Mouse (Mus musculus) T-helper 1 cell (primary cell): ENCODE data around the gene Abcd2.

ENCODE experiments used
- in situ Hi-C: fragments of 300-600 bp; cut with MboI, MseI; formaldehyde crosslinking; loops from one replicate; pipeline ENCODE4 v1.15.1; 2025; ENCODE audit warnings: high pct_unique_total_duplicates

Gene Abcd2

DNA sequence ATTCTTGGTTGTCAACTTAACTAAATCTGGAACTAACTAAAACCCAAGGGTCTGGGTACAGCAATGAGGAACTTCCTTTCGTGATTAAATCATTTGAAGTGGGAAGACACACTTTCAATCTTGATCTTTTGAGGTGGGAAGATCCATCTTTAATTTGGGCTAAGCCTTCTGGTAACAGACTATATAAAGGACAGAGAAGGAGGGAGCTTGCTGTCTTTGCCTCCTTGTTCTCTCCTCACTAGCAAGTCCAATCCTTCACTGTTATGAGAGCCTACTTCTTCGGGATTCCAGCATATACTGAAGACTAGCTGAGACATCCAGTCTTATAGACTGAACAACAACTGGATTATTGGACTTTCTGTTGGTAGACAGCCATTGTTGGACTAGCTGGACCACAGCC, 28.1 kb downstream of the Abcd2 start:
- in situ Hi-C loops: no loop called here

DNA sequence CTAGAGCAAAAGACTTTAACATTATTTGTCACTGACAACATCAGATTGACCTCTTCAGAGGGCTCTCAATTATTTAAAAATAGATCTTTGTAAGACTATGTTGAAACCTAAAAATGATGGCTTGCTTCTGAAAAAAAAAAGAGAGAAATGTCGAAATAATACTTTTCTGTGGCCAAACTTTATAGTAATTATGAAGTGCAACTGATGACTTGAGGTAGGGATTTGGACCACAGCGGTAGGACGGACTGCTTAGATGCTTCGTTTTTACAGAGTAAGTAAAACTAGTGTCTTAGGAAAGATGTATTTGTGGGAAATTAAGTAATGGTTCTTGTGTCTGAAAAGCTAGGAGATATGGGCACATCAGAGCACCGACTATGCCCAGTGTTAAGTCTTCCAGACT, 30.4 kb downstream of the Abcd2 start:
- in situ Hi-C loops: no loop called here

DNA sequence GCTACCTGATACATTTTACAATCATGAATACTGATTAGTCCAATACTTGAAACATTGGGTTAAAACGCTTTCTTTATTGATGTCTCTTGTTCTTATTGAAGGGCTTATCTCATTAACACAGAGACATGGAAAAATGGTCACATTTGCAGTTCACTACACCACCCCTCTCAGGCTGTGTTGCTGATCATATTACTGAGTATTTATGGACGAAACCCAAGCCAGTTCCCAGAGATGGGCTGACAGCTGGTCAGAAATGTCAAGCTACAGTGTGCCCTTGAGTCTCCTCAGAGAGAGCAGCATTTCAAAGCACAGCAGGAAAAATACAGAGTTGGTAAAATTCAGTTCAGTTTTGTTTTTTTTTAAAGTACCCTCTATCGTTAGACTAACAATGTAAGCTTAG, 38.3 kb downstream of the Abcd2 start:
- in situ Hi-C loops: no loop called here

DNA sequence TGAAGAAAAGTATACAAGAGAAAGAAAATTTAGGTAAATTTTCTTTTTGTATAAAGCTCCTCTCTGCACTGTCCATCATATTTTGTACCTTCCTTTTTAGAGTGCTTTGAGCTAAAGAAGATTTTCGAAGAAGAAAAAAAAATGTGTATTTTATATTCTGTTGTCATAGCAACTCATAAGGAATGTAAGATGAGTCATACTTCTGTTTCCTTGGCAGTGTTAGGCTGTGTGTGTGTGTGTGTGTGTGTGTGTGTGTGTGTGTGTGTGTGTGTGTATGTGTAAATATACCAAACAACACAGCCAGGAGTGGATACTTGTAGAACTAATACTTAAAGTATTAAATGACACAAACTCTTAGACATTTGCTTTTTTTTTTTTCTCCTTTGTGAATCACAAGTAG, 39.0 kb downstream of the Abcd2 start:
- in situ Hi-C loops: no loop called here

DNA sequence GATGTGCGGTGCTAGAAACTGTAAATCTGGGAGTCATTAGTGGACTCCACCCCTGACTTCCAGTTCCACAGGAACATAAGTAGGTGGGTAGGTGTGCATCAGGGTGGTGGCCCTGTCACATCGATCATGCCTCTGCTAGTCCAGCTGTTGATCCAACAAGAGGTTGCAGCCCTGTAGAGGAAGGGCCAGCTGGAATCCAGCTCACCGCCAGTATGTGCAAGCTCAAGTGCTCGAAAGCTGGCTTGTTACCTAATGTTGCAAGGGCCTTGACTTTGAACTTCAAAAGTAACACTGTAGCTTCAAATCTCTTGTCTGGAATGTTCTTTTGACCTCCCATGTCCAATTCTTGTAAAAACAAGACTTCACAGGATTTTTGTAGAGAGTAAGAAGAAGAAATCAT, 67.0 kb downstream of the Abcd2 start:
- in situ Hi-C loops: no loop called here

DNA sequence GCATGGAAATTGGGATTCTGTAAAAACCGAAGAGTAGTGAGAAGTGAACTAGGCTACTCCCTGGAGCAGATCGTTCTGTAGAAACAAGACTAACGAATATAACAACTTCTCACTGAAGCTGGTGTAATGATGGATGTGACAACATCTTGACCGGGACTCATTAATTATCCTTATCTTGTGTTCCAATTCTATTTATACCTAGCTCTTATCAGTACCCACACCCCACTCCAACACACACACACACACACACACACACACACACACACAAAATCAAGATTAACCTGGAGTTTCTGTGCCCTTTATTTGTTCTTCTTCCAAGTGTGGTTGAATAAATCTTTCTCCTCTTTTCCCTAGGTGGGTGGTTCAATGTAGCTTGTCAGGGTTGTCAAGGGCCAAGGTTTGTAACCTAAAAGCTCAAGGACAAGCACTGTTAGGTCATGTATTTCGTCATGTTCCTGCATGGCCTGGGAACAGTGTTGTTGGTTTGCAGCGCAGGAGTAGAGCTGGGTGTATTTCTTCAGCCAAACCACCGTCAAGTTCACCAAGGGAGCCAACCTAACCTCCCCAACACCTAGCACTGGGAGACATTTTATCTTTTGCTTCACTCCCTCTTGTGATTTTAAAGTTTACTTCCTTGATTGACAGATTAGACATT, 78.9 kb downstream of the Abcd2 start:
- in situ Hi-C loops: no loop called here

DNA sequence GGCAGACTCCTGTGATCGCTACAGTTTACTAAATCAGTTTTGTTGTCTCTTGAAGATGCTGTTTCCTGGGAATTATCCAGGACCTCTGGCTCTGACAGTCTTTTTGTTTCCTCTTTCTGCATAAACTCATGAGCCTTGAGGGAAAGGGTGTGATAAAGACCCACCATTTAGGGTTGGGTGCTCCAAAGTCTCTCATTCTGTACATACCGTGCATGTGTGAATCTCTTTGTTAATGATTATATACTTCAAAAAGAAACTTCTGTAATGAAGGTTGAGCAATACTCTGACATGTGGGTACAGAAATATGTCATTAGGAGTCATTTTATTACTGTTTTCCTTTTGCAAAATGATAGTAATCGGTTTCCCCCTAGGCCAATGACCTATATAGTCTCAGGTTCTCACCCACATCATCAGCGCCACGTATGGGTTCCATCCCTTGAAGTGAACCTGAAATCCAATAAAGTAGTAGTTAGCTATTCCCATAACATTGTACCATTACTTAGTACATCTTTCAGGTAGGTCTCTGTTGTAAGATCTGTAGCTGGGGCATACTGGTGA, 83.4 kb downstream of the Abcd2 start:
- in situ Hi-C loops: no loop called here

DNA sequence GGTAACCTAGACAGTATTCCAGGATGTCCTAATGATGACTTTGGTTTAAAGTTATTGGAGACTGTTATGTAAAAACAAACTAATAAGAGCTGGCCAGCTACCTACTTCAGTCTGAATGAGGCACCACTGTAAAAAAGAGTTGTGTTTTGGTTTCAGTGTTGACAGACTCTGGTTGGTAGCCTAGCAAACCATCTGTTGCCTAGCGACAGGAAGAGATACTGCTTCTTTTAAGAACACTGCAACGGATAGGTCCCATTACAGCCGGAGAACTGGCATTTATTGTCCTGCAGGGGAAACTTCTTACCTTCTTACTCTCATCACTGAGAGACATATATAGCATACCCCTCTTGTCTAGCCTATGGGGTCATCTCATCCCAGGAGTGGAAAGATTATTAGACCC, 86.7 kb downstream of the Abcd2 start:
- in situ Hi-C loops: no loop called here

DNA sequence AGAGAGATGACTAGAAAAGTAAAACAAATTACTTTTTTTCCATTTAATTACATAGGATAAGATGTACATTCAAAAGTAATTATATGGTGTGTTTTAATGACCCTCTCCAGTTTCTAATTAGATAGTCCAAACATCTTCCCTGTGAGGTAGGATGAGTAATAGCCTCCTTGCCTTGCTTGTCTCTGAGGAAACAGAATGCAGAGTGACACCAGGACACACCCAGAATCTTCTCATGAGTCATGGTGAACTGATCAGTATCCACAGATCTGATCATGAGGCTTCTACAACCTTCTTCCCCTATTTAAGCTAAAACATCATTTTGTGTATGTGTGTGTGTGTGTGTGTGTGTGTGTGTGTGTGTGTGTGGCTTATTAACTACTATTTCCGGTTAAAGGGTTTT, 87.3 kb downstream of the Abcd2 start:
- in situ Hi-C loops: no loop called here

DNA sequence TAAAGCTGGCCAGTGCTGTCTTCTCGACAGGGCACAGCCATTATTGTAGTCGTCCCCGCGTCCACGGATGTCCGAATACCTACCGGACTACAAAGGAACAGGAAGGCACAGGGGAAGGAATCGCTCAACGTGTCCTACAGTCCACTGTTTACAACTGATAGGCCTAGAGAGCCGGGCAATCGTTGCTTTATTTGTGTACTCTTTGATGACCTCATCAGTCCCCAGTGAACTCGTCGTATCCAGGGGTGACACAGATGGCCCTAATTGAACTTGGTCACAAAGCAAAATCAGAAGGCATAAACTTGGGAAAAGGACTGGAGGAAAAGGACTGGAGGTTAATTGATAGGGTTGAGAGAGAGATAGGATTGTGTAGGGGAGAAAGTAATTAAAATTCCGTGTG, 87.8 kb downstream of the Abcd2 start:
- in situ Hi-C loops: no loop called here

DNA sequence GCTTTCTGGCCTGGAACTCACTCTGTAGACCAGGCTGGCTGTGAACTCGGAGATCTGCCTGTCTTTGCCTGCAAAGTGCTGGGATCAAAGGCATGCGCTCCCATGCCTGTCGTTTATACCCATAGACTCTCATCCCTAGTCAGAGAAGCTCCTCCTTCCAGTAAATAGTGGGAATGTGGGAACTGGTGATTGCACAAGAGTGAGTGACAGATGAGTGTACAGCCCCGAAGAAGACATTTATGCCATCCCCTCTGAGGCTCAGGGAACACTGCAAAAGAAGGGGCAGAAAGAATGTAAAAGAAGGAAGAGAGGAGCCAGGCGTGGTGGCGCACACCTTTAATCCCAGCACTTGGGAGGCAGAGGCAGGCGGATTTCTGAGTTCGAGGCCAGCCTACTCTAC, 88.3 kb downstream of the Abcd2 start:
- in situ Hi-C loops: no loop called here

DNA sequence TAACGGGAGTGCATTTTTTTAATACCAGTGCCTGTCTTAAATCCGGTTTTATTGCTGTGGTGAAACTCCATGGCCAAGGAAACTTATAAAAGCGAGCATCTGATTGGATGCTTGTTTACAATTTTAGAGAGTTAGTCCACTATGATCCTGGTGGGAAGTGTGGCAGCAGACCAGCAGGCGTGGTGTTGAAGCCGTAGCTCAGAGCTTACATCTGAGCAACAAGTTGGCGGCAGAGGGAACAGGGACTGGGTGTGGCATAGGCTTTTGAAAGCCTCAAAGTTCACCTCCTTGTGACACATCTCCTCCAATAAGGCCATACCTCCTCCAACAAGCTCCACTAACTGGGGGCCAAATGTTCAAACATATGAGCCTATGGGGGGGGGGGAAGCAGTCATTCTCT, 95.0 kb downstream of the Abcd2 start:
- in situ Hi-C loops: no loop called here
